ENCODE assay signal across 8 mouse cellular contexts in genomic region chr19:37697651-37698272, GRCm38 (mm10). TPM values are rescaled to one million over a fixed set of nuclear protein-coding genes. Genes with fewer than 3 reads are reported as not detected.
A peak's percentile ranks its signal among the peaks of the same experiment; 100 is the strongest.
DNase-seq lines count a peak whose midpoint lies in the region; ATAC-seq and TF ChIP-seq lines count a peak whose summit lies in the region.

Cyp26a1 (plus strand) TSS chr19:37697798.

- no peaks in the 10 kb centered on the region for H3K36me3 ChIP-seq in lung, embryonic 15.5 days
- no peaks in the 10 kb centered on the region for H3K36me3 ChIP-seq in forebrain, postnatal 0 days (ENCODE audit: insufficient read depth)
- H3K36me3 ChIP-seq in liver, embryonic 11.5 days (ENCODE audit: control insufficient read depth, insufficient read depth, low read length), result no peaks in the 10 kb centered on the region
- H3K36me3 ChIP-seq in stomach, postnatal 0 days (ENCODE audit: control insufficient read depth, insufficient read depth, low read length), result no peaks in the 10 kb centered on the region

- no peak for ATAC-seq in lung, embryonic 15.5 days (ENCODE audit: borderline replicate concordance, extremely low read depth, low FRiP score, low TSS enrichment)
- ATAC-seq in forebrain, postnatal 0 days, result peak; percentile 21; the same call in 1 of the 2 replicates
- ATAC-seq in liver, embryonic 11.5 days (replicated peaks; ENCODE audit: low FRiP score), result no peak
- no peak for ATAC-seq in stomach, postnatal 0 days (ENCODE audit: low FRiP score, low TSS enrichment)

- peaks cover 38% of the 10 kb centered on the region for H3K4me1 ChIP-seq in lung, embryonic 15.5 days
- H3K4me1 ChIP-seq in lung, adult 2 months (ENCODE audit: control insufficient read depth, insufficient read depth, low read length), result no peaks in the 10 kb centered on the region
- peaks cover 4% of the 10 kb centered on the region; the same call in 1 of the 2 replicates for H3K4me1 ChIP-seq in forebrain, postnatal 0 days (ENCODE audit: insufficient read depth)
- H3K4me1 ChIP-seq in liver, embryonic 11.5 days (replicated peaks; ENCODE audit: control insufficient read depth, insufficient read depth, low read length), result peaks cover 21% of the 10 kb centered on the region
- peaks cover 2% of the 10 kb centered on the region; the same call in 1 of the 2 replicates for H3K4me1 ChIP-seq in stomach, postnatal 0 days (replicated peaks; ENCODE audit: control insufficient read depth, insufficient read depth)

- no peak for DNase-seq in lung, adult 2 months
- peak; percentile 11 for DNase-seq in forebrain, postnatal 0 days
- DNase-seq in liver, embryonic 11.5 days (ENCODE audit: low spot score), result peak; percentile 46
- no peak for DNase-seq in stomach, postnatal 0 days (ENCODE audit: low spot score)
- DNase-seq in layer of hippocampus, postnatal 10 days (ENCODE audit: low spot score in 2 of 2), result no peak
- DNase-seq in ovary, adult 18-20 months (ENCODE audit: low spot score), result no peak
- no peak for DNase-seq in spleen, postnatal 4 days (ENCODE audit: low spot score in 2 of 2)

- WGBS in lung, embryonic 15.5 days, result under 1% methylated on average over 51 of the region's 51 CpGs
- under 1% methylated on average over 51 of the region's 51 CpGs for WGBS in lung, adult 2 months
- WGBS in forebrain, postnatal 0 days, result under 1% methylated on average over 51 of the region's 51 CpGs
- WGBS in liver, embryonic 11.5 days, result 1% methylated on average over 51 of the region's 51 CpGs
- WGBS in stomach, postnatal 0 days, result 1% methylated on average over 47 of the region's 51 CpGs

- H3K9me3 ChIP-seq in lung, embryonic 15.5 days, result no peaks in the 10 kb centered on the region
- no peaks in the 10 kb centered on the region for H3K9me3 ChIP-seq in forebrain, postnatal 0 days (ENCODE audit: low read length)
- no peaks in the 10 kb centered on the region for H3K9me3 ChIP-seq in liver, embryonic 11.5 days (ENCODE audit: control insufficient read depth, low read length)
- no peaks in the 10 kb centered on the region for H3K9me3 ChIP-seq in stomach, postnatal 0 days (ENCODE audit: control insufficient read depth, low read length)

- H3K27ac ChIP-seq in lung, embryonic 15.5 days, result no peak within 1 kb of the TSS
- H3K27ac ChIP-seq in forebrain, postnatal 0 days (ENCODE audit: low read depth, low read length), result no peak within 1 kb of the TSS
- H3K27ac ChIP-seq in liver, embryonic 11.5 days (ENCODE audit: low read depth, low read length), result no peak within 1 kb of the TSS
- no peak within 1 kb of the TSS for H3K27ac ChIP-seq in stomach, postnatal 0 days (replicated peaks)

- peak within 1 kb of the TSS; percentile 36 for H3K4me3 ChIP-seq in lung, embryonic 15.5 days
- no peak within 1 kb of the TSS for H3K4me3 ChIP-seq in lung, adult 2 months (replicated peaks; ENCODE audit: extremely low read depth, low read depth, low read length)
- H3K4me3 ChIP-seq in forebrain, postnatal 0 days (ENCODE audit: low read depth, low read length), result peak within 1 kb of the TSS; percentile 36
- peak within 1 kb of the TSS; percentile 42 for H3K4me3 ChIP-seq in liver, embryonic 11.5 days (ENCODE audit: low read depth, low read length)
- H3K4me3 ChIP-seq in stomach, postnatal 0 days (ENCODE audit: low read depth, low read length), result peak within 1 kb of the TSS; percentile 32

- TF ChIP-seq EP300 in stomach, postnatal 0 days (optimal IDR thresholded peaks at IDR 0.05), result no peak

- TF ChIP-seq POLR2A in lung, adult 2 months (IDR thresholded peaks at IDR 0.05; ENCODE audit: borderline replicate concordance, extremely low read depth, low read depth, low read length), result no peak

- H3K27me3 ChIP-seq in lung, embryonic 15.5 days, result peaks cover 98% of the 10 kb centered on the region
- H3K27me3 ChIP-seq in forebrain, postnatal 0 days (ENCODE audit: insufficient read depth, low read length), result peaks cover 93% of the 10 kb centered on the region
- peaks cover 95% of the 10 kb centered on the region for H3K27me3 ChIP-seq in liver, embryonic 11.5 days (replicated peaks; ENCODE audit: control insufficient read depth, insufficient read depth, low read length)
- peaks cover 54% of the 10 kb centered on the region for H3K27me3 ChIP-seq in stomach, postnatal 0 days (ENCODE audit: control insufficient read depth, insufficient read depth, low read length)

- peak within 1 kb of the TSS; percentile 58 for H3K4me2 ChIP-seq in lung, embryonic 15.5 days
- peak within 1 kb of the TSS; percentile 65 for H3K4me2 ChIP-seq in forebrain, postnatal 0 days (ENCODE audit: low read depth)
- H3K4me2 ChIP-seq in liver, embryonic 11.5 days, result peak within 1 kb of the TSS; percentile 60
- H3K4me2 ChIP-seq in stomach, postnatal 0 days (replicated peaks; ENCODE audit: low read depth), result peak within 1 kb of the TSS; percentile 52

- no peak for TF ChIP-seq CTCF in lung, adult 2 months (IDR thresholded peaks at IDR 0.05; ENCODE audit: insufficient read depth, low read length)
- no peak; the same call in 1 of the 2 replicates for TF ChIP-seq CTCF in forebrain, postnatal 0 days (IDR thresholded peaks at IDR 0.05; ENCODE audit: low read depth)
- TF ChIP-seq CTCF in stomach, postnatal 0 days (IDR thresholded peaks at IDR 0.05; ENCODE audit: low read depth), result no peak

- H3K9ac ChIP-seq in lung, embryonic 15.5 days, result no peak within 1 kb of the TSS
- no peak within 1 kb of the TSS for H3K9ac ChIP-seq in forebrain, postnatal 0 days
- no peak within 1 kb of the TSS for H3K9ac ChIP-seq in liver, embryonic 11.5 days (ENCODE audit: low read depth, low read length)
- H3K9ac ChIP-seq in stomach, postnatal 0 days (ENCODE audit: low read length), result no peak within 1 kb of the TSS

RNA-seq across cellular contexts. Expression of gene Cyp26a1, which starts in this region (rescaled TPM):
- polyA plus RNA-seq in lung, embryonic 15.5 days (2015; fragmentation: Nextera tagmentation; extraction: Ambion mirVana), result 0.25 and 0.50 TPM in 2 replicates
- polyA plus RNA-seq in lung, adult 2 months (2012; rRNA removed), result 0.06 and 0.23 TPM in 2 replicates
- total RNA-seq in forebrain, postnatal 0 days (2014; rRNA removed), result not detected in 2 replicates
- 0.13 and 0.42 TPM in 2 replicates for polyA plus RNA-seq in forebrain, postnatal 0 days (2015; fragmentation: Nextera tagmentation; extraction: Ambion mirVana)
- polyA plus RNA-seq in liver, embryonic 11.5 days (2014; fragmentation: Nextera tagmentation; extraction: Ambion mirVana), result 0.58 and 0.63 TPM in 2 replicates
- polyA plus RNA-seq in stomach, postnatal 0 days (2015; fragmentation: Nextera tagmentation; extraction: Ambion mirVana), result 0.94 and 1.4 TPM in 2 replicates
- total RNA-seq in layer of hippocampus, postnatal 10 days (2021), result under 1 TPM; 0.21 to 0.25 TPM

Comparison
In these comparisons a context has a peak if more than half of its experiments do, and no peak if none do; other contexts are left out.
1. Peak in DNase-seq, ATAC-seq, H3K4me3 ChIP-seq and H3K4me2 ChIP-seq in forebrain, postnatal 0 days; RNA of the gene not detected or under 1 TPM.
2. Peak in DNase-seq, H3K4me3 ChIP-seq and H3K4me2 ChIP-seq in liver, embryonic 11.5 days; RNA of the gene not detected or under 1 TPM.